Mouse (Mus musculus) layer of hippocampus, postnatal 10 days (tissue): ENCODE results near the gene Man2a1. TPM values are rescaled to one million over a fixed set of nuclear protein-coding genes. Genes with fewer than 3 reads are reported as not detected.
A peak's percentile ranks its signal among the peaks of the same experiment; 100 is the strongest.

ENCODE experiments used
- DNase-seq, 2 experiments: peaks; one replicate each; pipeline ENCODE4 v3.0.0; 2021; ENCODE audit warnings: low spot score in 2 of 2
- total RNA-seq, 2 experiments: library from RNA; stranded (reverse); gene quantifications; 2 replicates each; pipeline ENCODE4 v1.2.3; 2021

Man2a1 gene
- total RNA-seq, 2 experiments from 2014 or later: 18.6 to 20.3 TPM

DNA sequence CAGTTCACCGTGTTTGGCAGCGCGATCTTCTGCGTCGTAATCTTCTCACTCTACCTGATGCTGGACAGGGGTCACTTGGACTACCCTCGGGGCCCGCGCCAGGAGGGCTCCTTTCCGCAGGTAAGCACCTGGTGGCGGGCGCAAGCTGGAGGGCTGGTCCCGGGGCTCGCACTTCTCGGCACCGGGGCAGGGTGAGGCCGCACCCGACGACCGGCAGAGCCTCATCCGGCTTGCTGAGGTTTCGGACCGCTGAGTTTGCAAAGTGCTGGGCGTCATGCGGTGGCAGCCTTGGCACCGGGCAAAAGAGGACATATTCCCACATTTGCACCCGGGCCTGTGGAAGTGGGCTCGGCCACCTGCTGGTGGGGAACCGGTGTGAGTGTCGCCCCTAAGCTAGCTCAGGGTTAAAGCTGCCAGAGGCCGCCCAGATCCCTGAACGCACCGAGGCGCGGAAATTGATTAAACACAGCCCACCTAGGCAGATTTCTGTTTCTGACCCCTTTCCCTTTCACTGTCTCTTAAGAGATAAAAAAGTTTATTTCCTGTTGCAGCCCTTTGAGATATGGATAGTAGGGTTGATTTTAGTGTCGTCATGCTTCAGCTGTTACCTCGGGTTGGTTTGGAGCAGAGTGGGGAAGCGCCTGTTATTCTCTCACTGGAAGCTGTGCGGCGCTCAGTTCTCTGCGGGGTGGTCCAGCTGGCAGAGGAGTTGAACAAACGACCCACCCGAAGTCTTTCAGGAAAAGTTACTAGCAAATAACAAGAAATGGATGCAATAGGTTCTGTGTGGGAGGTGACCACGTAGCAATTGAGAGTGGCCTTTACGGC, 1.4 kb downstream of the Man2a1 start:
- DNase-seq: peak; percentile 40 to 66

DNA sequence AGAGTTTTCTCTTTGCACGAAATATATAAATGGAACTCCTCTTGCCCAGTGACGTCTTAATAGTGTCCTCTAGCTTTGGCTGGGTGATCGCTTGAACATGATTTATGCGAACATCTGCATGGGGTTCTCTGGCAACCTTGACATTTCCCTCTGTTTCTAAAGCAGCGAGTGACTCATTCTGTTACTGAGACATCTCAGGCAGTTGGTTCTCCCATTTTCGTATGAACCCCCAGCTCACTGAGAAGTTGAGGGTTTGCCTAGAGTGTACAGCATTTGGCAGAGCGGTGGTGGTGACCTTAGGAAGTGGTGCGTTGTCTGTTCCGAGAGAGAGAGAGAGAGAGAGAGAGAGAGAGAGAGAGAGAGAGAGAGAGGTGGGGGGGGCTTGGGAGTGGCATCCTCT, 2.6 kb downstream of the Man2a1 start:
- no peak for DNase-seq

DNA sequence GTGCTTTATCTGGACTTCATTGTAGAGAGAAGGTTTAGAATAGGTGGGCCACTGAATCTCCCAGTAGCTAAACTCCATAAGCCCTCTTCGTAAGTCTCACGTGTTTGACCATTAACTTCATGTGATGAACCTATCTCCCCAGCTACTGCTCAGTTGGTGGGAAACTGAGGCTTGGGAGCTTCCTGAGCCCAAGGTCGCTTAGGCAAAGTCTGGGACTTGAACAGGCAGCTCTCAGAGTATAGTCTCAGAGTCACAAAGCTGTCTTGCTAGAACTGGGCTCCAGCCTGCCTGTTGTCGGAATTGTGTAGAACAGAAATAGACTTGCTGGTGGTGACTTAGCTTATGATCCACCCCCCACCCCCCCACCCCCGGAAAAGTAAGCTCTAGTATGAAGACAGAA, 3.0 kb downstream of the Man2a1 start:
- no peak for DNase-seq

DNA sequence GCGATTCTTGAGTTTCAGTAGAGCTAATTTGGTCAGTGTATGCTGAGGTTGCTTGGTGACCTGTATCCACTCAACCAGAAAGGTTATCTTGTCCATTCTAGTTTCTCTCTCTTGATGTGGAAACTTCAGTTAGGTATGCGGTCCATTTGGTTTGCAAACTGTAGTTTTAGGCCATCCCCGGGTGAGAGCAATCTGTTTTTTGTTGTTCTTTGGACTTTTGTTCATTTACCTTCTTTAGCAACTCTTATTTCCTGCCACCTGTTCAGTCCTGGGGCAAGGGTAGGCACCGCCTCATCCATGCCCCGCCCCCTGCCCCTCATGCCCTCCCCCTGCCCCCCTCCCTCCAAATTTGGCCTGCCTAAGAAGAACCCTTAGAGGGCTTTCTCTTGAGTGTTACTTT, 3.6 kb downstream of the Man2a1 start:
- no peak for DNase-seq

DNA sequence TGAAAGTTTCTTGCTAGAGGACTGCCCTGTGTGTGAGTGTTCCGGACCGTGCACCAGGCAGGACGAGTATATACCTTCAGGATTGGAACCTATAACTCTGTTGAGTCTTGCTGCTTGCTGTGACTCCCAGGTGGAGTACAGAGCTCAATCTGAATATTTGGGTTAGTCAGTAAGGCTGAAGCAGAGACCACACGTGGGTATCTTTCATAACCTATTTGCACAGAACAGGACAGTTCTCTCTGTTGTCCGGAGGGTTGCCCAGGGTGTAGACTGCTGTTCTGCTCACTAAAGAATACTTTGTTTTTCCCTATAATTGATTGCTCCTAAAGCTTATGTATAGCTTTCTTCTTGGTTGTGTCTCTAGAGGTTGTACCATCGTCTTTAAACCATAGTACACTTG, 7.7 kb downstream of the Man2a1 start:
- no peak for DNase-seq

DNA sequence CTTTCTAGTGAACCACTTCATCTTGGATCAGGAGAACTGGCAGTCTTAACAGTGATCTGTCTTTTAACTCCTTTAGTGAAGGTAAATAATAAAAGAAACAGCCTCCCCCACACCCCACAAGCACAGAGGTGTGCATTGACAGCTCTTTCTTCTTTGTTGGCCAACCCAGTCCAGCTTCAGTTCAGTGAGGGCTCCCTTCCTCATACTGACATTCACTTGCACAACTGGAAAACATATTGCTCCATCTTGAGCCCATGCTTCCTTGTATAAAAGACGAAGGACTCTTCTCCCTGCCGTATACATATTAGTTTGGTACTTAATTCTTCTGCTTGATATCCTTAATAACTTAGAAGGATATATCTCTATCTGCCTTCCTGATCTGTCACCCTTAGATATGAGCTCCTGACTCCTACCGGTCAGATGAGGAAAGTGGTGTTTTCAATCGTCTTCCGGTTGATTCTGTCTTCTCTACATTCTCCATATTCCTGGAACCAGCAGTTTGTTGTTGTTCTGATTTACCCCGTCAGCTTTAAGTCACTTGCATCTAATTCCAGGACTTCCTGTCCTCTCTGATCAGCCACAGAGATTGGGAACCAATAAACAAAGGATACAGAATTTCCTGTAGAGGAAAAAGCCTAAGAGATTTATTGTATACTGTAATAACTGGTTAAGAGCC, 8.5 kb downstream of the Man2a1 start:
- no peak for DNase-seq

DNA sequence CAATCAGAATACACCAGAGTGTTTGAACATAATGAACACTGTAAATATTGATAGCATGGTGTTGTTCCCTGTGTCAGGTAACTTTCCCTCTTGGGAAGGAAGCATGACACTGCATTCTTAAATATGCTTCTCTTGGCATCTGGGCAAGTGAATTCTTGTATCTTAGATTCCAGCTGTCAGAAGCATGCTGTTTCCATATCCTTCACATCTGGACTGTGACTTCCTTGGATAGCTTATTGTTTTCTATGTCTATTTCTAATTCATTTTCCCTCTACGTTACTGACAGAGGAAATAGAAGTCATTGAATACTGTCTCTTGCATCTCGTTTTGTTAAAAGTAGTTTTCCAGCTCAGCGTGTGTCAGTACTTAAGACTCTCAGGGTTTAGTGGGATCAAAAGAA, 9.2 kb downstream of the Man2a1 start:
- no peak for DNase-seq

DNA sequence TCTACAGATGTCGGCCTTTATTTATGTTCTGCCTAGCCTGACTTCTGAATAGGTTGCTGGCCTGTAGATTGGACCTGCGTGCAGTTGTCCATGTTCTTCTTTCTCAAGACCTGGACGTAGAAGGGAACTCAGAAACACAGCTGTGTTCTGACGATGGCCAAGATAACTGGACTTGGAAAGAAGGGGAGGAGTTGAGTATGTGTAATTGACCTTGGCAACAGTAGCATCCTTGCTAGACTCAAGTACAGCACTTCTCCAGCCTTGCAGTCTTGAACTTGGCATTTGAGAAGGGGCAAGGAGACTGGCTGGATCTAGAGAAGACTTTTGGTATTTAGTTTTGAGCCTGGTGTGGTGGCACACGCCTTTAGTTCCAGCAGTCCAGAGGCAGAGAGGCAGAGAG, 10.9 kb downstream of the Man2a1 start:
- no peak for DNase-seq

DNA sequence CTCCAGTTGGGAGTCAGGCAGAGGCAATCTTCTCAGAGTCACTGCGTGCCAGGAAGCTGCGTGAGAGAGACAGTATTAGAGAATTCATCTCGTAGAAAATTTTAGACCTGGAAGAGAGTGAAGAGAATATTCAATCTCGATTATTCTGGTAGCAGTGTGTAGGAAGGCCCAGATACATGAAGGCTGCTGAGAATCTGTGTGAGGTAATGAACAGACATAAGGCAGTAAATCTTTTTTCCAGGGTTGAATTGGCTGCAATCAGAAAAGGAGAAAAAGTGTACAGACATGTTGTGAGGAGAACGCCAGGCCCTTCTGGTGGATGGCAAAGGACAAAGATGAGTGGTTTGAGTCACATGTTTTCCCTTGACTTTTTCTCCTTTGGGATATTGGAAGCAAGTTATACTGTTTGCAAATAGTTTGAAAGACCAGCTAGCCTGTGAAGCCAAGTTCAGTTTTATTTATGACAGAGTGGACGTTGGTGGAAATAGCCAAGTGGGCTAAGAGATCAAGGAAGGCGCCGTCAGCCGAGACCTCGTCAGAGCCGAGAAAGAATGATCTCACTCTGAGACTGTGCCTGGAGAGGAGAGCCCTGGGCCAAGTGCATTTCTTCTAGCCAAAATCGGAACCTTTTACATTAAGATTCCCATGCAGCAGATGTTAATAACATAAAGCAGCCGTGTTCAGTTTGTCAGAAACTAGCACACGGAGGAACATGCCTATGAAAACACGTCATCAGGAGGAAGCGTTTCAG, 11.8 kb downstream of the Man2a1 start:
- no peak for DNase-seq

DNA sequence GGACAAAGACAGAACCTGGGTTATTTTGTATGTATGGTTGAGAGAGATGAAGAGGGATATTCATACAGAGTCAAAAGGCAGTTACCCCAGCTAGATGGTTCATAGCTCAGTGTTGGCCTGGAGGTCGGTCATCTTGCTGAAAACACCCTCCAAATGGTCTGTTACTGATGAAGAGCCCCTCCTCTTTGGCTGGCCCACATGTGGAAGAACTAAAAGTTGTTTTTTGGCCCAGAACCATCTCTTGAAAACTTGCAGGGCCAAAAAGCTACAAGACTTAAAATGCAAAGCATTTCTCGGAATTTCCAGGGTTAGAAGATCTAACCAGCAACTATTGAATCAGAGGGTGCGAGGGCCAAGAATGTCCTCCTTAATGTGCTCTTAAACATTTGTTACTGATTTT, 12.4 kb downstream of the Man2a1 start:
- DNase-seq: no peak

DNA sequence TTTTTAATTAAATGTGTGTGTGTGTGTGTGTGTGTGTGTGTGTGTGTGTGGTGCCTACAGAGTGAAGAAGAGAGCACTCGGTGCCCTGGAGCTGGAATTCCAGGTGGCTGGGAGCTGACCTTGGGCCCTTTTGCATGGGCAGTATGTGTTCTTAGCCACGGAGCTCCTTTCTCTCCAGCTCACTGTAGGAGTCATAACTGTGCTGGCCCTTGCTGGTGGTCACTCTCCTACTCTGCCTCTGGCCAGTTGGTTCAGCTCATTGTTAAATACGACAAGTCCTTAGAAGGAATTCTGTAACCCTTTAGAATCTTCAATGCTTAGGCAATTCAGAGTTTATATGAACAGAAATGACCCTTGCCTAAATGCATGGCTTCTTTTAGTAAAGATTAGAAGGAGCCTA, 12.8 kb downstream of the Man2a1 start:
- DNase-seq: no peak

DNA sequence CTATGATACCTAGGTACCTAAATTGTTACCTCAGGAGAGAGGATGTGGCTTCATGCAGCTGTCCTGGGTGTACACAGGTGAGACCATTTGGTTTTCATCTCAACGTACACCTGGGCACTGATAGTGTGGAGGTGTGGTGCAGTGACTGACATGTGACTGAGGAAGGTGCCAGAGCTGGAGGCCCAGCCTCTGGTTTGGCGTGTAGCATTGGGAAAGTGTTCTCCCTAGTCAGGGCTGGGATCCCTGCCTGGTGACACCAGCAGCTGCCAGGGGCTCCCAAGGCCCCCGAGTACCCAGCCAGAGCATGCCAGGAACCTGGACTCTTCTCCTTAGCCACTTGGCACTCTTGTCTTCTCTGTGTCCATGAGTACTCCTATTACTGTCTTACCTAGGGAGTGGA, 14.3 kb downstream of the Man2a1 start:
- DNase-seq: no peak

DNA sequence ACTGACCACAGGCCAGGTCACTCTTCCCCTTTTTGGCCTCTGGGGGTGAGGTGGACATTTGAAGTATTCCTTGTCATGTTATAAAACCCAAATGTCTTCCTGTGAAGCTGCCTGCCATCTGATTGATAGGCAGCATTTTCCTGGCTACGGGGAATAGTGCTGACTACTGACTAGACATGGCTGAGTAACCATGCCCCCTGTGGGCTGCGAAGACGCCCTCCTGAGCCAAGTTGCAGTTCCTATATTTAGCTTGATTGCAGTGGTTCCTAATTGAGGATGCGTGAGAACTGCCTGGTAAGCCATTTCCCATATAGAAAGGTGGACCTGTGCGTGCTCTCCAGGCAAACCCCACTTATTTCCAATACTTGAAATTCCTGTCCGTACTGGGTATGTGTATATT, 14.9 kb downstream of the Man2a1 start:
- no peak for DNase-seq

DNA sequence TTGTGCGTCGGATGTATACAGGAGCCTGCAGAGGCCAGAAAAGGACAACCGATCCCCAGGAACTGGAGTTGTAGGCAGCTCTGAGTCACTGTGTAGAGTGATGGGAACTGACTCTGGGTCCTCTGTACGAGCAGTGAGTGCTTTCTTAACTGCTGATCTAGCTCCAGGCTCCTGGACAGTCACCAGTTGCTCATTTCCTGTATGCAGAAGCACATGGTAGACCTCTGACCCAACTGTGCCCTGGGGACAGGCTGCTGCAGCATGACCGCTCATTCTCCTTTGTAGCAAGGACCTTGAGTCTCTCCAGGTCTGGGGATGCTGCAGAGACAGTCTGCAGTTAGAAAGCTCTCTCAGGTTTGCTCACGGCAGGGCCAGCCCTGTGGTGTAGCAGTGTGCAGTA, 15.7 kb downstream of the Man2a1 start:
- no peak for DNase-seq

DNA sequence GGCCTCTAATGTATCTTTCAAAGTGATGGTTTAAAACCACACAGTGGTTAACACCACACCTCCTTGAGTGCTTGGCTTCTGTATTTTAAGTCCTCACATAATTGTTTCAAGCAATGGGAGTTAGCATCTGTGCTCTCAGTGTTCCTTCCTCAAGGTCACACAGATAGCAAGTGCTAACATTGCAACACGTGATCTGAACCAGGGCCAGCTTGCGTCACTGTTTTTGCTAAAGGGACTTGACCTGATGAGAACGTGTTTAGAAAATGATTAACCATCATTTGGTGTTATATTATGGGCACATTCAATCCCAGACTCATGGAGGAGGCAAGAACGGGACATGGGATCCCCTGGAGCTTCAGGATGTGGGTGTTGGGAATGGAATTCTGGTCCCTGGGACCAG, 17.3 kb downstream of the Man2a1 start:
- DNase-seq: no peak

DNA sequence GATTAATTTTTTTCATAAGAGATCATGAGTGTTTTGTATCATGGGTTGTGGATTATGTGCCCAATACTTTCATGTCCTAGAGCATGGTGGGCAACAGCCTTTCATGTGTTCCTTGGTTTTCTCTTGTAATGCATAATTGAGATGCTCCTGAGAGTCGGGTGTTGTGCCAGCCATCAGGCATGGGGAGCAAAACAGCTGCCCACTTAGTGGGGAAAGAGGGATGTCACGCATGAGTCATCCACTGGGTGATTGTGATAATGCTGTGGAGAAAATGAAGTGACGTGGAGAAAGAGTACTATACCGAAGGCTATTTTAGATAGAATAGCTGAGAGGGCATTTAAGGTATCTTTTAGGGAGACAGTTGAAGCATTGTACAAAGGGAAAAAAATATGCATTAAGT, 18.5 kb downstream of the Man2a1 start:
- no peak for DNase-seq

DNA sequence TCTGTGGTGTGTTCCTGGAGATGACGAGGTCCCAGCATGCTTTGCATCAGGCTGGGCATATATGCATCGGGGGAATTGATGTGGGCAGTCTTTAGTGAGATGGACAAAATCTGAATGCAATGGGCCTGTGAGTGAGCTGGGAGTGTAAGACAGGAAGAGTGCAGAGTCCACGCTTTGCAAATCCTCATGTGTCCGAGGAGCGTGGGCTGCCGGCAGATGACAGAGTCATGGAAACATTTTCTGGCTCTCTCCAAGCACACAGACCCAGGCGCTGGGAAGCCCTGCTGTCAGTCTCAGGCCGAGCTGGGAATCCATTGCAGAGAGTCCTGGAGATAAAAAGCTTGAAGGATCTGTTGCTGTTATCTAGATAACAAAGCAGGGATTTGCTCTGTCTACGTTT, 19.6 kb downstream of the Man2a1 start:
- DNase-seq: no peak

DNA sequence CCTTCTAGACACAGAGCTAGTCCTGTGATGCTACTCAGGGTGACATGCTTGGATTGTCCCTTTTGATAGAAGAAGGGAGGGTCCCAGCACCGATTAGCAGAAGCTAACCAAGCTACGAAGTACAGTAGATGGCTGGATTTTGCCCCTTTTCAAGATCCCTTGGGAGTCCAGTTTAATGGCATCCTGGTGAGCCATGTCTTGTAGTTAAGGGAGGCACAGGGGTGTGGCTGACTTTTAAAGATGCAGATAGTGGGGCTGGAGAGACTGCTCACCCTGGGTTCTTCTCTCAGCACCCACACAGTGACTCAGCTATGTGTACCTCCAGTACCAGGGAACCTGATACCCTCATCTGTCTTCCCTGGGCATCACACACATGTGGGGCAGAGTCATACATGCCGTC, 20.1 kb downstream of the Man2a1 start:
- no peak for DNase-seq

DNA sequence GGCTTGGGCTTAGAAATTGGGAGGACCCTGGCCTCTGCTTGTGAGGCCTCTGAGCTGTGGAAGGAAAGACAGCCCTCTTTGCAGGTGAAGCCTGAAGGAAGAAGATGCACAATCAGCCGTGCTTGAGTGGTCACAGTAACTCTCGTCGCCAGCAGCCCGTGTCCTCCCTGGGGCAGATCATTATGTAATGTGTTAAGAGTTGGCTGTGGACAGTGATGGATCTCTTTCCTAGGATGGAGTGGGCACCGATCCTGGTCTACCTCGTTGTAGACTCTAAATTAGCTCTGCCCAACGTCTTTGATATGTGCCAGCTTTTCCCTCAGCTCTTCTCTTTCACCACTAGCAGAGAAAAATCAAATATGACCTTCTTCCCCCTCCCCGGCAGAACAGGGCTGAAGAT, 20.7 kb downstream of the Man2a1 start:
- no peak for DNase-seq

DNA sequence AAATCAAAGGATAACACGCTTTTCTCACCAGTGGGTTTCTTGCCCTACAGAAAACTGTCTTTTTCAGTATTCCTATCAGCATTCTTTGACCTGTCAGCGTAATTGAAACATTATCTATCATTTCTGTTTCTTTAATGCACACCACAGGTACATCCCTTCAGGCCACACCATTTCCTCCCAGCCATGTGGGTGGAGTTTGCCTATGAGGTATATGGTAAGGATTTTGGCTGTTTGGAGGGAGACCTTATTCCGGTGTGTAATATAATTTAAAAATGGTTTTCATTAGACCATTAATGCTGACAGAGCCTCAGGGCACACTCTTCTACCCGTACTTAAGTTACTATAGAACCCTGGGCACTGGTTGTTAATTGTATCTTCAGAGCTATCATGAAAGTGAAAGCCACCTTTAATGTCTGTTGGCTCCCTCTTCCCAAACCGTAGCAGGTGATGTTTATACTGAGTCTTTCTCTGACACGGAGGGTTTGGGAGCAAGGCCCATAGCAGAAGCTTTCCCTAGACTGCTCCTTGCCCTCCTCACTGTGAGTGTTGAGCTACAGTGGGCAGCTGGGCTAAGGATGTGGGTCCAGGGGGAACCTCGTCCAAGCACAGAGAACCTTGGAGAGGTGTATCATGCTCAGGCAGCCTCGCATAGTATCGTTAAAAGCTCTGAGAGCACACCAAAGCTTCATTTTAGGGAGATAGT, 21.3 kb downstream of the Man2a1 start:
- no peak for DNase-seq

DNA sequence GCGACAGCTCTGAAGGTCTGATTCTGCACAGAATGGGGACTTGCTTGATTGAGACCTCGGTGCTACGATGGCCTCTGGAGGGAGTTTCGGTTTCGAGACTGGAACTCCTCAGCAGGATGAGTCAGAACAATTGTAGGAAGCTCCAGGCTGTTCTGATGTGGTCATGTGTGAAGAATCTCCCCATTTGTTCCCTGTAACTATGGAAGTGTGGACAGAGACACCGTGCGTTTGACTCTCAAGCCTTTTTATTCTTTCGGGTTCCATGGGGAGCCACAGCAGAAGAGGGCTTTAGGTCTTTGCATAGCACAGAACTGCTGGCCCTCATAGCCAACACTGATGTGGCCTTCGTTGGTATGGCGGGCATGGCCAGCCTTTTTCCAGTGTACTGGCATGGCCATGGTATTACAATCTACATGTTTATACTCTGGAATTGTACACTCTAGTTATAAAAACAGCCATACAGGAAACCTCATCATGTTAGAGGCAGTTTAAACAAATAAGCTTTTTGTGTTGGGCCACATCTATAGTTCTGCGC, 21.9 kb downstream of the Man2a1 start:
- no peak for DNase-seq
